Mouse (Mus musculus) intestine, embryonic 14.5 days (tissue): Measurements from ENCODE around the gene Mlip. TPM values are rescaled to one million over a fixed set of nuclear protein-coding genes. Genes with fewer than 3 reads are reported as not detected.

Experiments
- ATAC-seq: fragments of 200-750 bp; cut with Nextera tagmentation; replicated peaks from 2 replicates; pipeline ENCODE4 v1.8.0; 2017; ENCODE audit warnings: low read depth, moderate number of reproducible peaks, moderate TSS enrichment, moderate library complexity; ENCODE audit not compliant: low FRiP score, low TSS enrichment
- DNase-seq: peaks from one replicate; pipeline ENCODE4 v3.0.0-alpha.2; 2018; ENCODE audit warnings: low spot score
- H3K27ac ChIP-seq: fragments of 300-500 bp; sonication (generic); 2 replicates; pipeline ENCODE4 v1.5.1; 2014; ENCODE audit warnings: low read depth, mild to moderate bottlenecking, control low read depth
- H3K27me3 ChIP-seq: fragments of 300-500 bp; sonication (generic); replicated peaks from 2 replicates; pipeline ENCODE4 v1.6.1; 2014; ENCODE audit warnings: low read length, control low read depth; ENCODE audit not compliant: control insufficient read depth, insufficient read depth
- H3K36me3 ChIP-seq: fragments of 300-500 bp; sonication (generic); 2 replicates; pipeline ENCODE4 v1.6.1; 2014; ENCODE audit warnings: low read length, control low read depth; ENCODE audit not compliant: control insufficient read depth, insufficient read depth
- H3K4me1 ChIP-seq: fragments of 300-500 bp; sonication (generic); replicated peaks from 2 replicates; pipeline ENCODE4 v1.6.1; 2014; ENCODE audit warnings: low read length, control low read depth, mixed read lengths; ENCODE audit not compliant: control insufficient read depth, insufficient read depth
- H3K4me2 ChIP-seq: fragments of 300-500 bp; sonication (generic); 2 replicates; pipeline ENCODE4 v1.6.1; 2014; ENCODE audit warnings: low read length
- H3K4me3 ChIP-seq: fragments of 300-500 bp; sonication (generic); 2 replicates; pipeline ENCODE4 v1.5.1; 2014; ENCODE audit warnings: low read depth, low read length, control low read depth, mixed read lengths
- H3K9ac ChIP-seq: fragments of 300-500 bp; sonication (generic); 2 replicates; pipeline ENCODE4 v1.6.1; 2014; ENCODE audit warnings: mild to moderate bottlenecking, low read length
- H3K9me3 ChIP-seq: fragments of 300-500 bp; sonication (generic); 2 replicates; pipeline ENCODE4 v1.6.1; 2016; ENCODE audit warnings: low read length, control low read depth; ENCODE audit not compliant: control insufficient read depth
- WGBS: fragments of 180-500 bp; shearing (Covaris S2); extraction: QIAGEN DNeasy Blood & Tissue Kit; methylation state at CpG from one replicate; pipeline ENCODE4 v1.1.7; 2014; 5-methylcytosine and 5-hydroxymethylcytosine counted together
- polyA plus RNA-seq: library from polyadenylated mRNA; unstranded; fragments of >200 nt; fragmentation: Nextera tagmentation; extraction: Ambion mirVana; gene quantifications from 2 replicates; pipeline ENCODE4 v1.2.1, GENCODE M21; 2014

Mlip gene
- polyA plus RNA-seq, 1 experiment from 2014 or later, result 0.42 TPM

DNA sequence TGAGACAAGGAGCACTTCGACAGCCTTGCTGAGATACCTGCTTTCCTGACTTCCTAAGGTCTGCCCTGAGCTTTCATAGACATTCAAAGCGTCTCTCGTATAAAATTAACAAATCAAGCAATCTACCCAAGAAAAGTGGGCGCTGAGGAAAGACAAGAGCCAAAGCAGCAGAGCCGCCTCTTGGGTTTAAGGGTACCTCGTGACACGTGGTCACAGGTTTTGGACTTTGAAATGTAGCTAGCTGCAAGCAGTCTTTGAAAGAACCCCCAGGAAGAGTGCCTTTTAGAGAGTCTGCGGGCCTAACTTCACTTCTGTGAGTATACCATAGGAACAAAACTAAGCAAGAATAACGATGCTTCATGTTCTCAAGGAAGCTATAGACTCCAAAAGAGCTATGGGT, 31.9 kb upstream of the Mlip start:
- WGBS, result 80% methylated on average over 9 of the region's 9 CpGs
- no peaks in the 10 kb centered on the region for H3K9me3 ChIP-seq

DNA sequence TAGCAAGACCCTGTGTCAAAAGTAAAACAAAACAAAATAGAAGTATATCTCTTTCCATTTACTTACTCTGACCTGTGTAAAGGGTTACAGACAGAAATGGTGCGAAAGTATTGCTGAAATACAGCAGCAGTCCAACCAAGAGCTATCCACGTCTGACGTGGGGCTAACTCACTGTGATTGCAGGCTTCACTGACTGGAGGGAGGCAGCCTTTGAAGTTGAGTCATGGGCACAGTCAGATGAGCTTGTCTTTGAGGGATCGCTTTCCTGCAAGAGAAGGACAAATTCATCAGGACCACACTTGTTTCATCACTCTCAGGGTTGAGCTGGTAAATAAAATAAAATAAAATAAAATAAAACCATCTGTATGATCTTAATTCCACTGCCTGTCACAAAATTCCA, 31.2 kb upstream of the Mlip start:
- H3K27me3 ChIP-seq, result no peaks in the 10 kb centered on the region
- WGBS, result 75% methylated on average over 4 of the region's 4 CpGs
- H3K9me3 ChIP-seq, result no peaks in the 10 kb centered on the region
- peaks cover 6% of the 10 kb centered on the region; the same call in 1 of the 2 replicates for H3K4me1 ChIP-seq
- H3K27ac ChIP-seq, result no peak overlapping the region
- no peak overlapping the region for H3K4me3 ChIP-seq
- no peak overlapping the region for H3K4me2 ChIP-seq
- no peak overlapping the region for H3K9ac ChIP-seq
- no peaks in the 10 kb centered on the region for H3K36me3 ChIP-seq
- DNase-seq (no peak), ATAC-seq (no peak)

More for the DNA sequence above, 31.9 kb upstream of the Mlip start:
- H3K9ac ChIP-seq, result no peak overlapping the region
- no peaks in the 10 kb centered on the region for H3K27me3 ChIP-seq
- no peak overlapping the region for H3K4me3 ChIP-seq
- no peak overlapping the region for H3K4me2 ChIP-seq
- DNase-seq (peak; percentile 47), ATAC-seq (no peak)
- no peak overlapping the region for H3K27ac ChIP-seq
- no peaks in the 10 kb centered on the region for H3K36me3 ChIP-seq
- peaks cover 6% of the 10 kb centered on the region; the same call in 1 of the 2 replicates for H3K4me1 ChIP-seq

DNA sequence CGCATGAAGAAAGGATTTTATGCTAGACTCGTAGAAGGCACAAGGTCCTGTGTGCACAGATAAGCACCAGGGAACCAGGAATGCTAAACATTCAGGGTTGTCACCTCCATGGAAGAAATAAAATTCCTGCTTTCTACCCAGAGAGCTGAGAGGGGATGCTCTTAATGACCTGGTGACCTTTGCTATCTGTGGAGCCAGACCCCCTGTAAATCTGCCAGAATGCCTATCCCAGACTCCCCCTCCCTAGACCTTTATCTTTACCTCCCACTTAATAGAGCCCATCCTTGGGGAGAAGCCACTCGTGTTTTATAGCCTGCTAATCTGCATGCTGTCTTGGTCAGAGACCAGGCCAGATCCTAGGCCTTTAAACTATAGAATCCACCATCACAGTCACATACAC, 29.7 kb upstream of the Mlip start:
- no peaks in the 10 kb centered on the region for H3K36me3 ChIP-seq
- 19% methylated on average over 3 of the region's 3 CpGs for WGBS
- H3K4me2 ChIP-seq, result no peak overlapping the region
- no peak overlapping the region for H3K4me3 ChIP-seq
- ATAC-seq, result no peak
- no peak overlapping the region for H3K27ac ChIP-seq
- peaks cover 6% of the 10 kb centered on the region; the same call in 1 of the 2 replicates for H3K4me1 ChIP-seq
- H3K27me3 ChIP-seq, result no peaks in the 10 kb centered on the region
- H3K9ac ChIP-seq, result no peak overlapping the region
- peak; percentile 51 for DNase-seq
- H3K9me3 ChIP-seq, result no peaks in the 10 kb centered on the region

DNA sequence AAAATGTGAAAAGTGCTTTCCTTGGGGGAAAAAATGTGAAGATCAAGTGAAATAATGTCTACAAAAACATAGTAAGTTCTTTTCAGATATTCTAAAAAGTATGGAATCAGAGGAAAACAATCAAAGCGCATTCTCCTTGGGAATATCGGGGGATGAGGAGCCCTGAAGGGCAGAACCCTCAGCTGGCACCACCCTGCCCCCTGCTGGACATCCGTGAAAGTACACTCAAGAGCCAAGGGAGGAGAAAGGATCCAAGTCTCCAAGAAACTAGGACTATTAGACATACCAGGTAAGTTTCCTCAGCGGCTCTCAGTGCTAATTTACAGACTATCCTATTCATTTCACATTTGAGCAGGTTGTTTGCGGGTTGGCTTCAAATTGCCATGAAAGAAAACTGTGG, 28.8 kb upstream of the Mlip start:
- H3K9me3 ChIP-seq, result no peaks in the 10 kb centered on the region
- no peak overlapping the region for H3K4me2 ChIP-seq
- no peak overlapping the region for H3K4me3 ChIP-seq
- H3K27ac ChIP-seq, result no peak overlapping the region
- no peak overlapping the region for H3K9ac ChIP-seq
- WGBS, result 13% methylated on average over 5 of the region's 5 CpGs
- peaks cover 6% of the 10 kb centered on the region; the same call in 1 of the 2 replicates for H3K4me1 ChIP-seq
- DNase-seq (peak; percentile 91), ATAC-seq (no peak)
- no peaks in the 10 kb centered on the region for H3K27me3 ChIP-seq
- no peaks in the 10 kb centered on the region for H3K36me3 ChIP-seq

DNA sequence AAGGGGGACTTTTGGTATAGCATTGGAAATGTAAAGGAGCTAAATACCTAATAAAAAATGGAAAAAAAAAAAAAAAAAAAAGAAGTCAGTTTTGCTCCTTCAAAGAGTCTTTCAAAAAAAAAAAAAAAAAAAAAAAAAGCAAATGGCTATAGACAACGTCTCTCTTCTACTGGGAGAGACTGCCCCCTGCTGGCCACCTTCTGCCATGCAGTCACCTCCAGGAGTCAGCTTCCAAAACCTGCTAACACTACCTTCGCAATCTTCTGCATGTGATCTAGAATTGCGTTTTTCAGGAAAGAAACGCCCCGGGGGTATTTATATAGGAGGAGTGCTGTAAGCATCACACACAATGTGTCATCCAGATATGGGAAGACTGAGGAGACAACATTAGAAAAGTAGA, 26.9 kb upstream of the Mlip start:
- no peaks in the 10 kb centered on the region for H3K9me3 ChIP-seq
- DNase-seq (peak; percentile 90), ATAC-seq (no peak)
- no peak overlapping the region for H3K4me3 ChIP-seq
- WGBS, result 50% methylated on average over 5 of the region's 5 CpGs
- no peak overlapping the region for H3K4me2 ChIP-seq
- no peaks in the 10 kb centered on the region for H3K27me3 ChIP-seq
- peaks cover 6% of the 10 kb centered on the region; the same call in 1 of the 2 replicates for H3K4me1 ChIP-seq
- H3K36me3 ChIP-seq, result no peaks in the 10 kb centered on the region
- H3K9ac ChIP-seq, result no peak overlapping the region
- no peak overlapping the region for H3K27ac ChIP-seq

DNA sequence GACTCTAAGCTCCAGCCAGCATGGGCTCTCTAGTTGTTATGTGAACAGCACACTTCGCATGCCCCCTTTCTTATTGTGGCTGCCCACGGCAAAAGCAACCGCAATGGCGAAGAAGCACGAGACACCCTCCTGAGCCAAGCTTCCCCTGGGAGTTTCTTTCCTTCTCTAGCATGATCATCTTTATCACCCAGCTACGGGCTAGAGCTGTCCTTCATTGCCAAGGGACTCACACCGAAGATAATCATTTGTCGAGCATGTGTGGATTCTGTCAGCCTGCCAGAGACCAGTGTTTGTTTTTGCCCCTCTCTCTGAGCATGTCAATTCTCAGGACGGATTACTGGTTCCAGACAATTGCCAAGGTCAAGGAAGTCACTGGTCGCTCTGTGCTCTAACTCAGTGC, 24.9 kb upstream of the Mlip start:
- Histone ChIP-seq H3K9ac (no peak overlapping the region), H3K4me2 (no peak overlapping the region), H3K4me1 (peaks cover 3% of the 10 kb centered on the region; the same call in 1 of the 2 replicates), H3K4me3 (no peak overlapping the region), H3K27me3 (no peaks in the 10 kb centered on the region), H3K36me3 (no peaks in the 10 kb centered on the region), H3K9me3 (no peaks in the 10 kb centered on the region), H3K27ac (no peak overlapping the region)
- 58% methylated on average over 10 of the region's 10 CpGs for WGBS
- ATAC-seq, result no peak
- DNase-seq, result no peak

DNA sequence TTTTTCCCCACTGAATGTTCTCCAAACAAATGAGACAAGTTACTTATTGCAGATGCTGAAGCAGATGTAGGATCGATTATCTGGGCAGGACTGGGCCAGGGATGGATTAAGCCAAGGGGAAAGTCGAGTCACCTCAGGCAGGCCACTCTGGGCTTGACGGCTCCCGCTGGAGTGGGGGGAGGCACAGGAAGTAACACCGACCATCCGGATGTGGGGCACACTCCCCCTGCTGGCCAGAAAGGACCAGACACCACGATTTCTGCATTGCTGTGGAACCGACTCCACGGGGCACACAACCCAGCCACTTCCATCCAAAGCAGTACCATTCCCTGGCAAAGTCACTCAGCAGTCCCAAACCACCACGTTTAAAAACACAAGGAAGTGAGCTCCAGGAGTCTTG, 24.3 kb upstream of the Mlip start:
- Histone ChIP-seq H3K36me3 (no peaks in the 10 kb centered on the region), H3K4me3 (no peak overlapping the region), H3K9ac (no peak overlapping the region), H3K4me1 (no peaks in the 10 kb centered on the region), H3K27me3 (no peaks in the 10 kb centered on the region), H3K27ac (no peak overlapping the region), H3K4me2 (no peak overlapping the region), H3K9me3 (no peaks in the 10 kb centered on the region)
- 68% methylated on average over 10 of the region's 10 CpGs for WGBS
- ATAC-seq (no peak), DNase-seq (no peak)

DNA sequence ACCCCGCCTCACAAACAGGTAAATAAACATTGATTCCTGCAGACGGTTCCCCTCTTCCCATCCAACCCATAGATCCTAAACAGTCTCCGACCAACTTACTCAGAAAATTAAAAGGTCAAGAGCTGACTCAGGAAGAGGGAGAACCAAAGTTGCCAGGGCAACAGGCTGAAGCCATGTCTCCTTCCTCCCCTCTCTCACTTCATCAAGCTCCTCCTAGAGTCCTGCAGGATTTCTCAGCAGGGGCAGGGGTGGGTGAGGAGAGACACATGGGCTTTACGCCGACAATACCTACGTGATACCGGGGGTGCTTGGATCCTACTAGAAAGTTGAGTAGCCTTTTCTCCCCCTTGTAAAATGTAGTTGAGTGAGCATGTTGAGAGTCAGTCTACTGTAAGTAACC, 23.8 kb upstream of the Mlip start:
- Histone ChIP-seq H3K36me3 (no peaks in the 10 kb centered on the region), H3K4me1 (no peaks in the 10 kb centered on the region), H3K9me3 (no peaks in the 10 kb centered on the region), H3K27ac (no peak overlapping the region), H3K9ac (no peak overlapping the region), H3K4me2 (no peak overlapping the region), H3K27me3 (no peaks in the 10 kb centered on the region), H3K4me3 (no peak overlapping the region)
- WGBS, result 83% methylated on average over 7 of the region's 7 CpGs
- ATAC-seq, result no peak
- no peak for DNase-seq

DNA sequence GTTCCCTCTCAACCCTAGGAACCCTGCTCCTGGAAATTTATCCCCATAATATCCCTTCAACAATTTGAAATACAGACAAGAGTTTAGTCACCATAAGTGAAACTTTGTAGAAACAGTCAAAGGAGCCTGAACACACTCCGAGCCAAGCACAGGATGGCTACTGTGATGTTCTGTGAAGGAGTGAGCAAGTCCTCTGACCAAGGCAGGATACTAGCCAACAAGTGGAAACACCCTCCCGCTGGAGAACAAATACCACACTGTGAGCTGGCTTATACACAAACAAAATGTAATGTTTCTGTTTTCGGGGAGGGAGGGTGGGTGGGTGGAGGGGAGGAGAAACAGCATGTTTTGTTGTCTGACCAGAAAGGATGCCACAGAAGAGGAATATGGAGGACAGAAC, 17.9 kb upstream of the Mlip start:
- no peaks in the 10 kb centered on the region for H3K27me3 ChIP-seq
- no peak for DNase-seq
- no peak overlapping the region for H3K4me3 ChIP-seq
- H3K4me1 ChIP-seq, result no peaks in the 10 kb centered on the region
- ATAC-seq, result no peak
- no peak overlapping the region for H3K27ac ChIP-seq
- 70% methylated on average over 3 of the region's 3 CpGs for WGBS
- no peaks in the 10 kb centered on the region for H3K36me3 ChIP-seq
- H3K9me3 ChIP-seq, result no peaks in the 10 kb centered on the region
- H3K4me2 ChIP-seq, result no peak overlapping the region
- no peak overlapping the region for H3K9ac ChIP-seq
